Mouse (Mus musculus): ENCODE results near the gene Dhx37.
"Not testable (repeated sequence)": the region's sequence is repeated elsewhere in the genome, so short reads cannot be mapped to it uniquely, and the experiment has no call there.

The Dhx37 gene

GRCm38 (mm10) chr5:125407020-125407830 is 26.7 kb downstream of the Dhx37 start:
- DNase-seq, result no peak

- peak; percentile 82 for DNase-seq
Measured at GRCm38 (mm10) chr5:125406322-125407016, 27.5 kb downstream of the Dhx37 start.

DNA sequence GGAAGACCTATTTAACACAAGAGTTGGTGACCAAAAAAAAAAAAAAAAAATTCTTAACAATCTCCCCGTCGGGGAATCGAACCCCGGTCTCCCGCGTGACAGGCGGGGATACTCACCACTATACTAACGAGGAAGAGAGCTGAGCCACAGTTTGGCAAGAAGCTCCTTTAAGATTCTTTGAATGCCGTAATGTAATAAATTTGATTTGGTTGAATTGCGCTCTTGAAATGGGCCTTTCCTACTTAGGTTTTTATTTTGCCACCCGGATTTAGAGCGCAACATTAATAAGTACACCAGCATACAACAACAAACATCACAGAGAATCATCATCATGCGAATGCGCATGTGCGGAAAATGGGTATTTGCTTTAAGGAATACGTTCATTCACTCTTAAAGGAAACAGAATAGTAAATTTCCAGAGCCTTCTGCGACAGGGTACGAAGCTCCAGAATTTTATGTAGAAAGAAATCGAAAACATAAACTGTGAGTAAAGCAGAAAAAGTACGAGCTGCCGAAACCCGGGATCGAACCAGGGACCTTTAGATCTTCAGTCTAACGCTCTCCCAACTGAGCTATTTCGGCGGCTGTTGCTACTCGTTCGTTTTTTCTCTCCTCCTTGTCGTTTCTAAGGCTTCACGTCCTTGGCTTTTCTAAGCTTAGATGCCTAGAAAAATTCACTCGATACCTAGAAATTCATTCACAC is 28.2 kb downstream of the Dhx37 start:
- peak; percentile 95 for DNase-seq

DNA sequence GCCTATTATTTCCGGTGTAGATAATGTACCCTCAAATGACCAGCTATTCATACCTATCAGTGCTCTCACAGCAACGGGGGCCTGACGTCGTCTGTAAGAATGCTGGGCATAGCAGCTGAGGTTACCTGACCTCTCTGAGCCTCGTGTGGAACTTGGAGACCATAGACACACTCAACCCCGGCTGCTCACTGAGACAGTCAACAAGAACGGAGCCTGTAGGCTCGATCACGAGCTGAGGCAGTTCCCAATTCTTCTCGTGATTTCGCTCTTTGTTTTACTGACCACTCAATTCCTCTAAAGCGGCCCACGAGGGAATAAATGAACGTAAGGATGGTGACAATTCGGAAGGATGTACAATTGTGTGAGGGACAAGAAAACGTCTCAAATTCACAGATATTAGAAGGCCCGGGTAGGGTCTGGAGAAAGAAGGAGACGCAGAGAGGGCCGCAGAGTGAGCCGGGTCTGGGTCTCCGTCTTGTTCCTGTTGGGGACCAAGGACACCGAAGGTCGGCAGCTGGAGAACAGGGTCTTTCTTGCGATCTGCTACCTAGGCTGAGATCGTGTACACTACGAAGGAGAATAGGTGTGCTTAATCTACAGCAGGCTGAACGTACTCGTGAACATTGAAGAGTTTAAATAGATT is 28.9 kb downstream of the Dhx37 start:
- DNase-seq, result no peak

DNA sequence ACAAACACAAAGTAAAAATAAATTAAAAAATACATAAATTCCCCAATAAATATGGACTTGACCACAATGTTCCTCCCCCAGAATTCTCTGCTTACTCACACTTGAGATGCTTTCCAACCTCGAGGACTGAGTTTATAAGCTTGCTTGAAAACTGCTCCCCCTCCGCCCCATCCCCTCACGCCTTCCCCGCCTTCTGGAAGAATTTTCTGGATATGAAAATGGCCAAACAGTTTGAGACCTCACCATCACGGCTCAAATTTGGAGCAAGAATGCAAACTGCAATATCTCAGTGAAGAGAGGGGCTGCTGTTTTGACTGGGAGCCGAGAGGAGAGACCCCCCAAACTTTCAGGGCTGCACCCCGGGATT is 29.4 kb downstream of the Dhx37 start:
- no peak for DNase-seq

- peak; percentile 82 for DNase-seq
Measured at GRCm38 (mm10) chr5:125403481-125404465, 30.1 kb downstream of the Dhx37 start.

GRCm38 (mm10) chr5:125402991-125403390 is 30.9 kb downstream of the Dhx37 start:
- DNase-seq, result no peak

DNA sequence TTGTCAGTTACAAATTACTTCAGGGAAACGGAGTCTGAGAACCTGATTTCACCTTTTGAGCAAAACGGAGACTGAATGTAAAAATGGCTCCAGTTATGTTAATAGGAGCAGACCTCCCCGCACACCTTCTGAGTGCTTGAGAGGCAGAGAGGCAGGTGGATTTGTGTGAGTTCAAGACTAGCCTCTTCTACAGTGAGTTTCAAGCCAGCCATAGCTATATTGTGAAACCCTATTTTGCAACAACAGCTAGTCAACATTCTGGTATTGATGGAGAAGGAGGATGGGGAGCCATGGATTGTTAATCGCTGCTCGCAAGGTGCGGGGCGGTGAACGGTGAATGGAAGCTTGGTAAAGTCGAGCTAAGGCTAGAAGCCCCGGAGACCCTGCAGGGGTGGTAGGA is 31.4 kb downstream of the Dhx37 start:
- DNase-seq, result no peak

GRCm38 (mm10) chr5:125400903-125401302 is 33.0 kb downstream of the Dhx37 start:
- DNase-seq, result no peak

GRCm38 (mm10) chr5:125395008-125395407 is 38.9 kb downstream of the Dhx37 start:
- no peak for DNase-seq

- peak; percentile 91 for DNase-seq
Measured at GRCm38 (mm10) chr5:125393622-125394603, 40.0 kb downstream of the Dhx37 start.

- peak; percentile 99 for DNase-seq
Measured at GRCm38 (mm10) chr5:125392977-125393621, 40.8 kb downstream of the Dhx37 start.

GRCm38 (mm10) chr5:125392618-125392976 is 41.3 kb downstream of the Dhx37 start:
- no peak for DNase-seq

DNA sequence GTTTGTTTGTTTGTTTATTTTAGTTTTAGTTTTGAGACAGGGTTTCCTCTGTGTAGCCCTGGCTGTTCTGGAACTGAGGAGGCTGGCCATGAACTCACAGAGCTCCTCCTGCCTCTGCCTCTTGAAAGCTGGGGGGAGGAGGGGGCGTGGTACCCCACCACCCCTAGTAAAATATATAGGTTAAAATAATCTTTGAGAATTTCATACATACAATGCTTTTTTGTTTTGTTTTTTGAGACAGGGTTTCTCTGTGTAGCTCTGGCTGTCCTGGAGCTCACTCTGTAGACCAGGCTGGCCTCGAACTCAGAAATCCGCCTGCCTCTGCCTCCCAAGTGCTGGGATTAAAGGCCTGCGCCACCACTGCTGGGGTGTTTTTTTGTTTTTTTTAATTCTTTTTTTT is 41.7 kb downstream of the Dhx37 start:
- not testable (repeated sequence) for DNase-seq

DNA sequence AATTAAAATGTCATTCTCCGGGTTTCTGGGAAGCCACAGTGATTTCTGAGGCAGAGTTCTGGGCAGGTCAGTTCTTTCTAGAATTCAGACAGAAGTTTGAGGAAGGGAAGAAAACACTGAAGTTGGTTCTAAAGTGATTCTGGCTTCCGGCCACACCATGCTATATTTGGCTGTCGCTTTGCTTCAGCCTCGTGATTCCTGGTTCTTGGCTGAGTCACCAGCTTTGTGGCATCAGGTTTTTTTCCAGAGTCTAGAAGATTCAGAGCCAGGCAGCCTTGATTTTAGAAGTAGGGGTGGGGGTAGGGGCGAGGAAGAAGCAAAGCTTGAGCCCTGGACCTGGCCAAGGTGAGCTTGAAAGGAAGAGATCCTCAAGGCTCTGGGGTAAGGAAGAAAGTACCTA is 42.3 kb downstream of the Dhx37 start:
- DNase-seq, result peak; percentile 89

- peak; percentile 38 for DNase-seq
Measured at GRCm38 (mm10) chr5:125390906-125391477, 42.9 kb downstream of the Dhx37 start.

GRCm38 (mm10) chr5:125389579-125390441 is 44.1 kb downstream of the Dhx37 start, which contains the start of gene Ubc:
Gene Ubc (minus strand): TSS chr5:125390202.
- peak; percentile 95 for DNase-seq

GRCm38 (mm10) chr5:125389131-125389578 is 44.8 kb downstream of the Dhx37 start, which contains the start of gene Gm10382:
Gene Gm10382 (plus strand): TSS chr5:125389322.
- peak; percentile 91 for DNase-seq
